ENCODE assay signal across 19 mouse cellular contexts in genomic region chr8:57888831-57889230, GRCm38 (mm10).
A peak's percentile ranks its signal among the peaks of the same experiment; 100 is the strongest.
DNase-seq lines count a peak whose midpoint lies in the region; ATAC-seq and TF ChIP-seq lines count a peak whose summit lies in the region.
"Had no signal": no experiment of that assay in that cellular context is flagged by ENCODE, and none has a peak within 500 bp of the region (broad histone marks: within the 10 kb centered on the region; RNA-seq: fewer than 3 reads in every experiment).

No protein-coding gene starts in this region.

- dilution Hi-C loops in CH12.LX (cut with MboI; ENCODE audit: extremely low pct_ligation_motif_present, extremely low pct_unique_long_range_greater_than_20kb, low sequenced_read_pairs) = no loop called here

- in situ Hi-C loops in CH12.LX (cut with MboI; ENCODE audit: low pct_ligation_motif_present, low pct_unique_long_range_greater_than_20kb, low sequenced_read_pairs) = no loop called here

- no peak for TF ChIP-seq POLR2A in CH12.LX (IDR thresholded peaks at IDR 0.05; ENCODE audit: low read depth, low read length)

- TF ChIP-seq CTCF in hindbrain, postnatal 0 days (IDR thresholded peaks at IDR 0.05; ENCODE audit: low read depth) = peak; percentile 10
- peak; percentile 13 to 54; a peak in 2 of 4 replicates for TF ChIP-seq CTCF in CH12.LX (conservative IDR thresholded peaks at IDR 0.05 in 1 of 2, IDR thresholded peaks at IDR 0.05 in 1 of 2; ENCODE audit: low read depth in 2 of 2, low read length in 2 of 2)

- TF ChIP-seq EP300 in CH12.LX (IDR thresholded peaks at IDR 0.05; ENCODE audit: low read length) = no peak

- no peak for DNase-seq in hindbrain, postnatal 0 days (ENCODE audit: low spot score)
- no peak for DNase-seq in hindbrain, embryonic 14.5 days (ENCODE audit: low spot score)
- DNase-seq in CH12.LX (ENCODE audit: extremely low read depth) = peak; percentile 46
- DNase-seq in R1 (ENCODE audit: low read depth, low spot score) = peak; percentile 36
- DNase-seq in retina, adult 2 months (ENCODE audit: low read depth, low spot score) = peak; percentile 9
- no peak for DNase-seq in spleen, postnatal 36 days (ENCODE audit: low spot score in 2 of 2)
- no peak for DNase-seq in cerebellum, postnatal 36 days
- DNase-seq in right cerebral cortex, postnatal 36 days (ENCODE audit: low spot score in 2 of 2) = no peak
- DNase-seq: gastrocnemius, adult 2 months; heart, postnatal 14 days; right cerebral cortex, postnatal 25 days; thymus, adult 2 months had no signal

- H3K27me3 ChIP-seq in hindbrain, postnatal 0 days (ENCODE audit: insufficient read depth, low read length) = no peaks in the 10 kb centered on the region
- H3K27me3 ChIP-seq in hindbrain, embryonic 14.5 days (ENCODE audit: control insufficient read depth, insufficient read depth, low read length) = no peaks in the 10 kb centered on the region
- H3K27me3 ChIP-seq in CH12.LX (replicated peaks) = no peaks in the 10 kb centered on the region
- H3K27me3 ChIP-seq: heart, embryonic 12.5 days; hindbrain, embryonic 12.5 days; liver, embryonic 15.5 days; midbrain, embryonic 12.5 days; neural tube, embryonic 13.5 days had no signal

- H3K9ac ChIP-seq in hindbrain, postnatal 0 days (replicated peaks; ENCODE audit: low read length) = no peak overlapping the region
- no peak overlapping the region for H3K9ac ChIP-seq in hindbrain, embryonic 14.5 days
- H3K9ac ChIP-seq in CH12.LX (ENCODE audit: insufficient read depth, low read depth) = no peak overlapping the region
- H3K9ac ChIP-seq: heart, embryonic 12.5 days; hindbrain, embryonic 12.5 days; liver, embryonic 15.5 days; midbrain, embryonic 12.5 days; neural tube, embryonic 13.5 days had no signal

- H3K4me1 ChIP-seq in hindbrain, postnatal 0 days (ENCODE audit: insufficient read depth, low read length) = no peaks in the 10 kb centered on the region
- H3K4me1 ChIP-seq in hindbrain, embryonic 14.5 days (replicated peaks; ENCODE audit: control insufficient read depth, insufficient read depth, low read length) = no peaks in the 10 kb centered on the region
- no peaks in the 10 kb centered on the region for H3K4me1 ChIP-seq in CH12.LX (ENCODE audit: control insufficient read depth in 1 of 2, insufficient read depth in 2 of 2)
- H3K4me1 ChIP-seq: forebrain, embryonic 10.5 days; heart, embryonic 12.5 days; hindbrain, embryonic 12.5 days; liver, embryonic 15.5 days; midbrain, embryonic 12.5 days; neural tube, embryonic 13.5 days had no signal

- no peaks in the 10 kb centered on the region for H3K36me3 ChIP-seq in hindbrain, postnatal 0 days (ENCODE audit: insufficient read depth, low read length)
- H3K36me3 ChIP-seq in hindbrain, embryonic 14.5 days (replicated peaks; ENCODE audit: control insufficient read depth, insufficient read depth) = no peaks in the 10 kb centered on the region
- no peaks in the 10 kb centered on the region for H3K36me3 ChIP-seq in CH12.LX (replicated peaks in 1 of 2; ENCODE audit: control insufficient read depth in 1 of 2, insufficient read depth in 1 of 2, low read length in 1 of 2)
- H3K36me3 ChIP-seq: forebrain, embryonic 10.5 days; heart, embryonic 12.5 days; hindbrain, embryonic 12.5 days; liver, embryonic 15.5 days; midbrain, embryonic 12.5 days; neural tube, embryonic 13.5 days had no signal

- no peak overlapping the region for H3K4me2 ChIP-seq in hindbrain, postnatal 0 days (ENCODE audit: low read depth, low read length)
- no peak overlapping the region for H3K4me2 ChIP-seq in hindbrain, embryonic 14.5 days (replicated peaks)
- H3K4me2 ChIP-seq in CH12.LX (ENCODE audit: insufficient read depth, low read depth, poor library complexity, severe bottlenecking) = no peak overlapping the region
- H3K4me2 ChIP-seq: heart, embryonic 12.5 days; hindbrain, embryonic 12.5 days; liver, embryonic 15.5 days; midbrain, embryonic 12.5 days; neural tube, embryonic 13.5 days had no signal

- no peak overlapping the region for H3K27ac ChIP-seq in hindbrain, postnatal 0 days
- no peak overlapping the region for H3K27ac ChIP-seq in hindbrain, embryonic 14.5 days
- no peak overlapping the region for H3K27ac ChIP-seq in CH12.LX (ENCODE audit: insufficient read depth, low read depth)
- H3K27ac ChIP-seq: forebrain, embryonic 10.5 days; gastrocnemius, adult 2 months; hindbrain, embryonic 12.5 days; liver, embryonic 15.5 days; midbrain, embryonic 12.5 days; neural tube, embryonic 13.5 days had no signal

- no peaks in the 10 kb centered on the region for H3K79me2 ChIP-seq in CH12.LX (replicated peaks; ENCODE audit: control insufficient read depth, extremely low read depth, insufficient read depth, poor library complexity, severe bottlenecking)

- TF ChIP-seq RAD21 in CH12.LX (IDR thresholded peaks at IDR 0.05; ENCODE audit: low read depth, low read length) = peak; percentile 43

- no peak overlapping the region for H3K4me3 ChIP-seq in hindbrain, postnatal 0 days (ENCODE audit: low read length)
- H3K4me3 ChIP-seq in hindbrain, embryonic 14.5 days (replicated peaks; ENCODE audit: low read length) = no peak overlapping the region
- no peak overlapping the region for H3K4me3 ChIP-seq in CH12.LX (replicated peaks in 1 of 3; ENCODE audit: low read depth in 2 of 3, low read length in 2 of 3, poor library complexity in 1 of 3)
- H3K4me3 ChIP-seq: forebrain, embryonic 10.5 days; gastrocnemius, adult 2 months; heart, embryonic 12.5 days; hindbrain, embryonic 12.5 days; liver, embryonic 15.5 days; midbrain, embryonic 12.5 days; neural tube, embryonic 13.5 days had no signal

- ATAC-seq in hindbrain, postnatal 0 days = no peak
- no peak for ATAC-seq in hindbrain, embryonic 14.5 days (ENCODE audit: low FRiP score)
- ATAC-seq: intestine, embryonic 16.5 days had no signal

- H3K9me3 ChIP-seq in hindbrain, postnatal 0 days (ENCODE audit: low read length) = no peaks in the 10 kb centered on the region
- H3K9me3 ChIP-seq in hindbrain, embryonic 14.5 days (ENCODE audit: control insufficient read depth, low read length) = no peaks in the 10 kb centered on the region
- no peaks in the 10 kb centered on the region for H3K9me3 ChIP-seq in CH12.LX (replicated peaks; ENCODE audit: low read length)
- H3K9me3 ChIP-seq: forebrain, embryonic 10.5 days; hindbrain, embryonic 12.5 days; liver, embryonic 15.5 days; midbrain, embryonic 12.5 days; neural tube, embryonic 13.5 days had no signal

TF ChIP-seq in CH12.LX, 34 proteins besides CTCF, POLR2A, EP300 and RAD21:
- no peak for TF ChIP-seq MAFK (IDR thresholded peaks at IDR 0.05; ENCODE audit: insufficient replicate concordance, low read length)
- TF ChIP-seq USF1 (IDR thresholded peaks at IDR 0.05; ENCODE audit: low read depth, low read length) = no peak
- TF ChIP-seq CHD2 (IDR thresholded peaks at IDR 0.05; ENCODE audit: low read length) = no peak
- no peak for TF ChIP-seq NELFE (IDR thresholded peaks at IDR 0.05; ENCODE audit: low read depth, low read length)
- TF ChIP-seq MAX (IDR thresholded peaks at IDR 0.05; ENCODE audit: low read length) = no peak
- no peak for TF ChIP-seq ELF1 (IDR thresholded peaks at IDR 0.05; ENCODE audit: low read depth, low read length)
- TF ChIP-seq GABPA (IDR thresholded peaks at IDR 0.05; ENCODE audit: insufficient replicate concordance, low read depth, low read length) = no peak
- no peak for TF ChIP-seq JUN (IDR thresholded peaks at IDR 0.05; ENCODE audit: insufficient read depth, low read depth, low read length)
- TF ChIP-seq SMC3 (IDR thresholded peaks at IDR 0.05; ENCODE audit: low read depth, low read length) = no peak
- TF ChIP-seq UBTF (IDR thresholded peaks at IDR 0.05; ENCODE audit: low read depth, low read length) = no peak
- TF ChIP-seq BHLHE40 (IDR thresholded peaks at IDR 0.05; ENCODE audit: low read depth, low read length) = no peak
- no peak for TF ChIP-seq ETS1 (conservative IDR thresholded peaks at IDR 0.05; ENCODE audit: low read depth, low read length)
- TF ChIP-seq MXI1 (IDR thresholded peaks at IDR 0.05; ENCODE audit: low read depth, low read length) = no peak
- no peak for TF ChIP-seq E2F4 (IDR thresholded peaks at IDR 0.05; ENCODE audit: insufficient replicate concordance, low read depth, low read length)
- no peak for TF ChIP-seq NRF1 (IDR thresholded peaks at IDR 0.05; ENCODE audit: low read depth, low read length)

Comparison
In these comparisons a context has a peak if more than half of its experiments do, and no peak if none do; other contexts are left out.
1. DNase-seq: peak in CH12.LX (single experiment), R1 (single experiment) and retina, adult 2 months (single experiment); none in hindbrain, postnatal 0 days (single experiment), hindbrain, embryonic 14.5 days (single experiment), spleen, postnatal 36 days (0 of 2), cerebellum, postnatal 36 days (0 of 2) and right cerebral cortex, postnatal 36 days (0 of 2).